Mouse (Mus musculus) ES-Bruce4 (cell line): ENCODE results near the gene Gjc2. TPM values are rescaled to one million over a fixed set of nuclear protein-coding genes. Genes with fewer than 3 reads are reported as not detected.
A peak's percentile ranks its signal among the peaks of the same experiment; 100 is the strongest.

Source experiments
- H3K27ac ChIP-seq: 2 replicates; pipeline ENCODE4 v1.5.1; 2012; ENCODE audit warnings: low read length, inconsistent platforms; ENCODE audit not compliant: insufficient read depth
- H3K27me3 ChIP-seq: 2 replicates; pipeline ENCODE4 v1.6.1; 2012; ENCODE audit warnings: mild to moderate bottlenecking, low read length, inconsistent platforms; ENCODE audit not compliant: control insufficient read depth, poor library complexity, insufficient read depth, severe bottlenecking
- H3K36me3 ChIP-seq: 2 replicates; pipeline ENCODE4 v1.6.1; 2012; ENCODE audit warnings: inconsistent platforms, mild to moderate bottlenecking, low read length, moderate library complexity; ENCODE audit not compliant: control insufficient read depth, poor library complexity, insufficient read depth, severe bottlenecking
- H3K4me1 ChIP-seq: one replicate; pipeline ENCODE4 v1.8.1; 2011; ENCODE audit warnings: low read length; ENCODE audit not compliant: control insufficient read depth, insufficient read depth
- H3K4me3 ChIP-seq: 2 replicates; pipeline ENCODE4 v1.5.1; 2011; ENCODE audit warnings: low read depth, mild to moderate bottlenecking, low read length
- H3K9ac ChIP-seq: 2 replicates; pipeline ENCODE4 v1.6.1; 2012; ENCODE audit warnings: low read depth, mild to moderate bottlenecking, inconsistent platforms; ENCODE audit not compliant: poor library complexity, severe bottlenecking
- H3K9me3 ChIP-seq: replicated peaks from 2 replicates; pipeline ENCODE4 v1.6.1; 2012; ENCODE audit warnings: mild to moderate bottlenecking, low read length, inconsistent platforms; ENCODE audit not compliant: control insufficient read depth, poor library complexity, insufficient read depth, severe bottlenecking
- CTCF ChIP-seq: IDR thresholded peaks from one replicate; pipeline ENCODE4 v1.8.1; 2011; ENCODE audit warnings: low read depth, low read length
- EP300 ChIP-seq: IDR thresholded peaks from 2 replicates; pipeline ENCODE4 v1.6.1; 2011; ENCODE audit warnings: low read depth, low read length; ENCODE audit not compliant: insufficient read depth
- POLR2A ChIP-seq: IDR thresholded peaks from one replicate; pipeline ENCODE4 v1.8.1; 2011; ENCODE audit warnings: low read length; ENCODE audit not compliant: insufficient read depth
- polyA plus RNA-seq: library from polyadenylated mRNA; stranded (reverse); fragments of >200 nt; gene quantifications from 2 replicates; pipeline ENCODE4 v1.2.4, GENCODE M21; 2011; ENCODE audit warnings: low read depth; ENCODE audit not compliant: missing spikeins, insufficient read depth, insufficient read length

The Gjc2 gene
- not detected in 2 replicates for polyA plus RNA-seq

GRCm38 (mm10) chr11:59182864-59183331 is at the start of gene Gjc2:
TSS of gene Gjc2 (minus strand) at chr11:59183213.
- H3K9ac ChIP-seq, result no peak within 1 kb of the TSS
- H3K27me3 ChIP-seq, result no peaks in the 10 kb centered on the region
- H3K36me3 ChIP-seq, result peaks cover 13% of the 10 kb centered on the region
- no peak within 1 kb of the TSS for H3K4me3 ChIP-seq
- no peak within 1 kb of the TSS for H3K27ac ChIP-seq
- no peaks in the 10 kb centered on the region for H3K9me3 ChIP-seq
- H3K4me1 ChIP-seq, result no peaks in the 10 kb centered on the region
- TF ChIP-seq POLR2A, result no peak
- TF ChIP-seq CTCF, result no peak
- TF ChIP-seq EP300, result no peak

- Histone ChIP-seq H3K27me3 (no peaks in the 10 kb centered on the region), H3K27ac (no peak overlapping the region), H3K36me3 (no peaks in the 10 kb centered on the region), H3K9me3 (no peaks in the 10 kb centered on the region), H3K9ac (no peak overlapping the region), H3K4me1 (no peaks in the 10 kb centered on the region), H3K4me3 (no peak overlapping the region)
- TF ChIP-seq POLR2A (no peak), CTCF (peak; percentile 59)
These were observed 49.8 kb upstream of the Gjc2 start for GRCm38 (mm10) chr11:59232797-59233196.

GRCm38 (mm10) chr11:59230144-59230760 is 47.2 kb upstream of the Gjc2 start:
- H3K4me3 ChIP-seq, result no peak overlapping the region
- no peak overlapping the region for H3K9ac ChIP-seq
- H3K27me3 ChIP-seq, result no peaks in the 10 kb centered on the region
- H3K9me3 ChIP-seq, result no peaks in the 10 kb centered on the region
- no peak overlapping the region for H3K27ac ChIP-seq
- peaks cover 5% of the 10 kb centered on the region for H3K4me1 ChIP-seq
- TF ChIP-seq CTCF (peak; percentile 83), POLR2A (no peak), EP300 (no peak)
- no peaks in the 10 kb centered on the region for H3K36me3 ChIP-seq

- H3K27ac ChIP-seq, result peak within 1 kb of the TSS; percentile 57
- peak within 1 kb of the TSS; percentile 99 for H3K9ac ChIP-seq
- H3K27me3 ChIP-seq, result no peaks in the 10 kb centered on the region
- H3K4me1 ChIP-seq, result peaks cover 5% of the 10 kb centered on the region
- 0 out of 2 replicates have a peak, but pooled peaks cover 5% of the 10 kb centered on the region for H3K36me3 ChIP-seq
- H3K4me3 ChIP-seq, result peak within 1 kb of the TSS; percentile 92
- H3K9me3 ChIP-seq, result no peaks in the 10 kb centered on the region
- TF ChIP-seq CTCF (no peak), POLR2A (peak; percentile 55), EP300 (no peak)
These were observed 45.3 kb upstream of the Gjc2 start, which contains the start of gene Arf1 for GRCm38 (mm10) chr11:59228122-59228953. TSS of gene Arf1 (minus strand) at chr11:59228270.

GRCm38 (mm10) chr11:59227604-59228121 is 44.6 kb upstream of the Gjc2 start:
- Histone ChIP-seq H3K9me3 (no peaks in the 10 kb centered on the region), H3K9ac (peak overlapping the region; percentile 99), H3K4me1 (peaks cover 5% of the 10 kb centered on the region), H3K27ac (peak overlapping the region; percentile 37; the same call in 1 of the 2 replicates), H3K36me3 (0 out of 2 replicates have a peak, but pooled peaks cover 7% of the 10 kb centered on the region), H3K27me3 (no peaks in the 10 kb centered on the region), H3K4me3 (peak overlapping the region; percentile 83)
- no peak for TF ChIP-seq POLR2A
- no peak for TF ChIP-seq CTCF
- no peak for TF ChIP-seq EP300
